Mouse (Mus musculus) ES-E14 (cell line): ENCODE results near the gene Cdipt.

Experiments
- CHD2 ChIP-seq: IDR thresholded peaks from 2 replicates; pipeline ENCODE4 v1.6.1; 2014; ENCODE audit warnings: mild to moderate bottlenecking, low read depth, low read length, inconsistent platforms
- HCFC1 ChIP-seq: IDR thresholded peaks from 2 replicates; pipeline ENCODE4 v1.6.1; 2012; ENCODE audit warnings: low read length, inconsistent platforms, borderline replicate concordance; ENCODE audit not compliant: insufficient read depth

DNA sequence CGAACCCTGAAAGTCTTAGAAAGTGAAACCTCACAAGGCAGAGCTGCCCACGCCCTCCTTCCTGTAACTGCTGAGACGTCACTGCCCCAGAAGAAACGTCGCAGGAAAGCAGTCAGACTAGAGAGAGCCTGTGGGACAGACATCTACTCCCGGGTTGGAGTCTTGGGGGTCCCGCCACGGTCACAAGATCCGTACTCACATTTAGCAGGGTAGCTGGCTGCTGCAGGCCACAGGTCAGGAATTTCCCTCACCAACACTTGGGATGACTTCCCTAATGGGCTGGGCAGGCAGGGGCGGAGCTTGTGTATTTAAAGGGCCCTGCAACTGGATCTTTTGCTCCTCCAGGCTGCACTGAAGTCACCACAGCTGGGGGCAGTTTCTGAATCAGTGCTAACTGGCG is 38.6 kb downstream of the Cdipt start, which contains the start of gene Mvp:
- no peak for TF ChIP-seq CHD2
- TF ChIP-seq HCFC1: no peak
